Mouse (Mus musculus) brain, embryonic 14.5 days (tissue): Measurements from ENCODE around the gene Plcg1.

Experiments
- CTCF ChIP-seq: fragments of 200-500 bp; IDR thresholded peaks from 2 replicates; pipeline ENCODE4 v1.5.1; 2012; ENCODE audit warnings: inconsistent platforms, mild to moderate bottlenecking, moderate library complexity, borderline replicate concordance; ENCODE audit not compliant: insufficient read depth, insufficient read length; ENCODE audit errors: extremely low read depth
- POLR2A ChIP-seq: fragments of 200-500 bp; IDR thresholded peaks from 2 replicates; pipeline ENCODE4 v1.6.1; 2012; ENCODE audit warnings: mild to moderate bottlenecking, inconsistent platforms, borderline replicate concordance; ENCODE audit not compliant: poor library complexity, insufficient read depth, insufficient read length, severe bottlenecking; ENCODE audit errors: extremely low read depth

- TF ChIP-seq POLR2A: no peak
- TF ChIP-seq CTCF: no peak
Measured at GRCm38 (mm10) chr2:160739647-160740356, 8.7 kb downstream of the Plcg1 start.
